Mouse (Mus musculus): ENCODE measurements around the gene Morn3. TPM values are rescaled to one million over a fixed set of nuclear protein-coding genes. Genes with fewer than 3 reads are reported as not detected.
"Not testable (repeated sequence)": the region's sequence is repeated elsewhere in the genome, so short reads cannot be mapped to it uniquely, and the experiment has no call there.

The Morn3 gene
- polyA plus RNA-seq, 1 experiment from 2014 or later = not detected

GRCm38 (mm10) chr5:123064207-123064606, 17.4 kb upstream of the Morn3 start:
- H3K9me3 ChIP-seq (ENCODE audit: control insufficient read depth, low read length) = no peaks in the 10 kb centered on the region
- H3K9ac ChIP-seq (ENCODE audit: low read length) = no peak overlapping the region
- no peak overlapping the region for H3K27ac ChIP-seq (ENCODE audit: low read depth, low read length)
- no peak overlapping the region for H3K4me3 ChIP-seq (ENCODE audit: low read depth, low read length)
- ATAC-seq (ENCODE audit: low FRiP score) = no peak
- no peaks in the 10 kb centered on the region for H3K4me1 ChIP-seq (ENCODE audit: control insufficient read depth, insufficient read depth, low read length)
- peak; percentile 94 for DNase-seq (ENCODE audit: low spot score, missing footprints)
- no peaks in the 10 kb centered on the region for H3K36me3 ChIP-seq (ENCODE audit: control insufficient read depth, insufficient read depth, low read length)
- H3K27me3 ChIP-seq (ENCODE audit: control insufficient read depth, insufficient read depth, low read length) = no peaks in the 10 kb centered on the region
- H3K4me2 ChIP-seq = no peak overlapping the region
- WGBS = 35% methylated on average over 6 of the region's 6 CpGs

DNA sequence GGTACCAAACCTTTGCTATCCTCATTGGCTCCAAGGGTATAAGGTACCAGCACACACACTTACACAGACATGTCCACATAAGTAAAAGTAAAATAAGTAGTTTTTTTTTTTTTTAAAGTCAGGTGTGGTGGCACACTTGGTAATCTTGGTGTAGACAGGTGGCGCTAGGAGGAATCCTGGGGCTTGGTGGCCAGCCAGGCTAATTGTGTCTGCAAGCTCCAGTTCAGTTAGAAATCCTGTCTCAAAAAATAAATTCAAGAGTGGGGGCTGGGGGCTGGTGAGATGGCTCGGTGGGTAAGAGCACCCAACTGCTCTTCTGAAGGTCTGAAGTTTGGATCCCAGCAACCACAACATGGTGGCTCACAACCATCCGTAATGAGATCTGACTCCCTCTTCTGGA, 16.3 kb upstream of the Morn3 start:
- DNase-seq (ENCODE audit: low spot score, missing footprints) (peak; percentile 70), ATAC-seq (ENCODE audit: low FRiP score) (no peak)
- Histone ChIP-seq H3K4me3 (ENCODE audit: low read depth, low read length) (no peak overlapping the region), H3K9me3 (ENCODE audit: control insufficient read depth, low read length) (no peaks in the 10 kb centered on the region), H3K4me1 (ENCODE audit: control insufficient read depth, insufficient read depth, low read length) (no peaks in the 10 kb centered on the region), H3K9ac (ENCODE audit: low read length) (no peak overlapping the region), H3K27me3 (ENCODE audit: control insufficient read depth, insufficient read depth, low read length) (no peaks in the 10 kb centered on the region), H3K36me3 (ENCODE audit: control insufficient read depth, insufficient read depth, low read length) (no peaks in the 10 kb centered on the region), H3K27ac (ENCODE audit: low read depth, low read length) (no peak overlapping the region), H3K4me2 (no peak overlapping the region)
- 88% methylated on average over 3 of the region's 3 CpGs for WGBS

GRCm38 (mm10) chr5:123061402-123061749, 14.6 kb upstream of the Morn3 start:
- H3K9me3 ChIP-seq (ENCODE audit: control insufficient read depth, low read length); H3K4me1 ChIP-seq (ENCODE audit: control insufficient read depth, insufficient read depth, low read length); H3K27me3 ChIP-seq (ENCODE audit: control insufficient read depth, insufficient read depth, low read length); H3K4me3 ChIP-seq (ENCODE audit: low read depth, low read length); H3K27ac ChIP-seq (ENCODE audit: low read depth, low read length); H3K9ac ChIP-seq (ENCODE audit: low read length); ATAC-seq (ENCODE audit: low FRiP score); H3K36me3 ChIP-seq (ENCODE audit: control insufficient read depth, insufficient read depth, low read length); H3K4me2 ChIP-seq; DNase-seq (ENCODE audit: low spot score, missing footprints): not testable (repeated sequence)
- 78% methylated on average over 6 of the region's 6 CpGs for WGBS

GRCm38 (mm10) chr5:123060706-123061401, 14.0 kb upstream of the Morn3 start:
- Histone ChIP-seq H3K4me2 (no peak overlapping the region), H3K9me3 (ENCODE audit: control insufficient read depth, low read length) (no peaks in the 10 kb centered on the region), H3K27ac (ENCODE audit: low read depth, low read length) (no peak overlapping the region), H3K4me3 (ENCODE audit: low read depth, low read length) (no peak overlapping the region), H3K36me3 (ENCODE audit: control insufficient read depth, insufficient read depth, low read length) (no peaks in the 10 kb centered on the region), H3K27me3 (ENCODE audit: control insufficient read depth, insufficient read depth, low read length) (no peaks in the 10 kb centered on the region), H3K4me1 (ENCODE audit: control insufficient read depth, insufficient read depth, low read length) (no peaks in the 10 kb centered on the region), H3K9ac (ENCODE audit: low read length) (no peak overlapping the region)
- DNase-seq (ENCODE audit: low spot score, missing footprints) = no peak
- 82% methylated on average over 9 of the region's 9 CpGs for WGBS
- ATAC-seq (ENCODE audit: low FRiP score) = no peak

DNA sequence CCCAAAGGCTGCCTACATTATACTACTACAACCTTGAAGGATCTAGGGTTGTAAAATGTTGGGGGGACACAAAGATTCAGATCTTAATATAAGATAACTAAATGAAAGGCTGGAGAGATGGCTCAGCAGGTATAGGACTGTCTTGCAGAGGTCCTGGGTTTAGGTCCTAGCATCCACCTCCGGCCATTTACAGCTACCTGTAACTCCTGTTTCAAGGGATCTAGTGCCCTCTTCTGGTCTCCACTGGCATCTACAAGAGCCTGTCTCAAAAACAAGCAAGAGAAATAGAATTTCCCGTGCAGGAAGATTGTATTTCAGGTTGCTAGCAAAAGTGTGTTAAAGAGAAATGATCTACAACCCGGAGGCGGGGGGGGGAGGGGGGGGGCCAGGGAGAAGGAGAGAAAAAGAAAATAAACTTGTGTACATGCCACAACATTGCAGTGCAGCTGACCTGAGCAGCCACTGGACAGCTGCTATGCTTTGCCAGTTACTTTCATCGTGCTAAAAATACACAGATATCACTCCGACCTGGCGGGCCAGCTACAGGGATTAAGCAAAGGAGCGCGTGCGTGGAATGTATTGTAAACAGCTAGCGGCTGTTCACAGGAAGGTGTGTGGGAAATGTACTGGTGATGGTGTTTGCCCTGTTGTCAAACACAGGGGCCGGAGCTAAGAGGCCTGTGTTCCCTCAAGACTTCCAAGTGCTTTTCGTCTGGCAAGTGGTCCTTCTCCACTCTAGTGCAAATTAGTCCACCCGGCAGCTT, 13.1 kb upstream of the Morn3 start:
- Histone ChIP-seq H3K27ac (ENCODE audit: low read depth, low read length) (no peak overlapping the region), H3K27me3 (ENCODE audit: control insufficient read depth, insufficient read depth, low read length) (no peaks in the 10 kb centered on the region), H3K36me3 (ENCODE audit: control insufficient read depth, insufficient read depth, low read length) (no peaks in the 10 kb centered on the region), H3K9ac (ENCODE audit: low read length) (0 out of 2 replicates have a peak overlapping the region, but pooled peaks have one; percentile 5), H3K4me1 (ENCODE audit: control insufficient read depth, insufficient read depth, low read length) (no peaks in the 10 kb centered on the region), H3K4me3 (ENCODE audit: low read depth, low read length) (no peak overlapping the region), H3K9me3 (ENCODE audit: control insufficient read depth, low read length) (no peaks in the 10 kb centered on the region), H3K4me2 (no peak overlapping the region)
- ATAC-seq (ENCODE audit: low FRiP score) (no peak), DNase-seq (ENCODE audit: low spot score, missing footprints) (no peak)
- 46% methylated on average over 14 of the region's 14 CpGs for WGBS

- Histone ChIP-seq H3K4me2 (peak overlapping the region; percentile 47), H3K27ac (ENCODE audit: low read depth, low read length) (0 out of 2 replicates have a peak overlapping the region, but pooled peaks have one; percentile 2), H3K9me3 (ENCODE audit: control insufficient read depth, low read length) (no peaks in the 10 kb centered on the region), H3K27me3 (ENCODE audit: control insufficient read depth, insufficient read depth, low read length) (no peaks in the 10 kb centered on the region), H3K36me3 (ENCODE audit: control insufficient read depth, insufficient read depth, low read length) (no peaks in the 10 kb centered on the region), H3K4me1 (ENCODE audit: control insufficient read depth, insufficient read depth, low read length) (no peaks in the 10 kb centered on the region), H3K4me3 (ENCODE audit: low read depth, low read length) (peak overlapping the region; percentile 28), H3K9ac (ENCODE audit: low read length) (peak overlapping the region; percentile 57)
- 47% methylated on average over 16 of the region's 16 CpGs for WGBS
- DNase-seq (ENCODE audit: low spot score, missing footprints) = peak; percentile 89
- no peak for ATAC-seq (ENCODE audit: low FRiP score)
These were observed 11.7 kb upstream of the Morn3 start for GRCm38 (mm10) chr5:123058251-123059102.

GRCm38 (mm10) chr5:123057366-123058250, 10.8 kb upstream of the Morn3 start:
- H3K4me2 ChIP-seq = peak overlapping the region; percentile 47
- H3K27me3 ChIP-seq (ENCODE audit: control insufficient read depth, insufficient read depth, low read length) = no peaks in the 10 kb centered on the region
- H3K36me3 ChIP-seq (ENCODE audit: control insufficient read depth, insufficient read depth, low read length) = no peaks in the 10 kb centered on the region
- no peaks in the 10 kb centered on the region for H3K9me3 ChIP-seq (ENCODE audit: control insufficient read depth, low read length)
- DNase-seq (ENCODE audit: low spot score, missing footprints) (peak; percentile 100), ATAC-seq (ENCODE audit: low FRiP score) (peak; percentile 95)
- H3K27ac ChIP-seq (ENCODE audit: low read depth, low read length) = no peak overlapping the region
- WGBS = 8% methylated on average over 48 of the region's 48 CpGs
- H3K9ac ChIP-seq (ENCODE audit: low read length) = peak overlapping the region; percentile 57
- no peaks in the 10 kb centered on the region for H3K4me1 ChIP-seq (ENCODE audit: control insufficient read depth, insufficient read depth, low read length)
- peak overlapping the region; percentile 28 for H3K4me3 ChIP-seq (ENCODE audit: low read depth, low read length)

DNA sequence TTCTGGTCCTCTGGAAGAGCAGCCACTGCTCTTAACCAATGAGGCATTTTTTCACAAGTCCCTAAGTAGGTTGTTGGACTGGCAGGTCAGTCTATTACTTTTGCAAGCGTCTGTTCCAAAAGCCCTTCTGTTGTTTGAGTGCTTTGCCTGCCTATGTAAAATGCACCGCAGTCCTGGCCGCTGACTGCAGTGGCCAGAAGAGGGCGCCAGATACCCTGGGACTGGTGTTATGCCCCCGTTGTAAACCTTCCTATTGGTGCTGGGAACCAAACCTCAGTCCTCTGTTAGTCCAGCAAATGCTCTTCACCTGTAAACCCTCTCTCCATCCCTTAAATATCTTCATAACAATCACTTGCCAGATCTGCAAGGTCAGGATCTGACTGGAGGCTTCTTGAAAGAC, 4.9 kb upstream of the Morn3 start:
- no peaks in the 10 kb centered on the region for H3K9me3 ChIP-seq (ENCODE audit: control insufficient read depth, low read length)
- DNase-seq (ENCODE audit: low spot score, missing footprints) (no peak), ATAC-seq (ENCODE audit: low FRiP score) (no peak)
- H3K4me2 ChIP-seq = no peak overlapping the region
- H3K9ac ChIP-seq (ENCODE audit: low read length) = no peak overlapping the region
- H3K4me3 ChIP-seq (ENCODE audit: low read depth, low read length) = no peak overlapping the region
- peaks cover 7% of the 10 kb centered on the region; the same call in 1 of the 2 replicates for H3K4me1 ChIP-seq (ENCODE audit: control insufficient read depth, insufficient read depth, low read length)
- no peaks in the 10 kb centered on the region for H3K27me3 ChIP-seq (ENCODE audit: control insufficient read depth, insufficient read depth, low read length)
- H3K36me3 ChIP-seq (ENCODE audit: control insufficient read depth, insufficient read depth, low read length) = no peaks in the 10 kb centered on the region; the same call in 1 of the 2 replicates
- 79% methylated on average over 5 of the region's 5 CpGs for WGBS
- H3K27ac ChIP-seq (ENCODE audit: low read depth, low read length) = no peak overlapping the region

Measured in midbrain, embryonic 11.5 days (tissue).